Mouse (Mus musculus) stomach, embryonic 16.5 days (tissue): ENCODE results near the gene Adgre5. TPM values are rescaled to one million over a fixed set of nuclear protein-coding genes. Genes with fewer than 3 reads are reported as not detected.

ENCODE experiments used
- ATAC-seq: fragments of 200-750 bp; cut with Nextera tagmentation; 2 replicates; pipeline ENCODE4 v1.8.0; 2017; ENCODE audit warnings: moderate number of reproducible peaks, moderate TSS enrichment; ENCODE audit not compliant: insufficient read depth, low FRiP score
- H3K27ac ChIP-seq: fragments of 300-500 bp; sonication (generic); 2 replicates; pipeline ENCODE4 v1.5.1; 2014; ENCODE audit warnings: low read length
- H3K27me3 ChIP-seq: fragments of 300-500 bp; sonication (generic); 2 replicates; pipeline ENCODE4 v1.6.1; 2014; ENCODE audit warnings: low read length, control low read depth, mixed read lengths; ENCODE audit not compliant: control insufficient read depth, insufficient read depth
- H3K36me3 ChIP-seq: fragments of 300-500 bp; sonication (generic); 2 replicates; pipeline ENCODE4 v1.6.1; 2014; ENCODE audit warnings: low read length; ENCODE audit not compliant: control insufficient read depth, insufficient read depth
- H3K4me1 ChIP-seq: fragments of 300-500 bp; sonication (generic); 2 replicates; pipeline ENCODE4 v1.6.1; 2014; ENCODE audit warnings: low read length, control low read depth, mixed read lengths; ENCODE audit not compliant: control insufficient read depth, insufficient read depth
- H3K4me2 ChIP-seq: fragments of 300-500 bp; sonication (generic); 2 replicates; pipeline ENCODE4 v1.6.1; 2014; ENCODE audit warnings: low read depth, low read length, mixed read lengths
- H3K4me3 ChIP-seq: fragments of 300-500 bp; sonication (generic); replicated peaks from 2 replicates; pipeline ENCODE4 v1.5.1; 2014; ENCODE audit warnings: mild to moderate bottlenecking, low read length
- H3K9ac ChIP-seq: fragments of 300-500 bp; sonication (generic); 2 replicates; pipeline ENCODE4 v1.6.1; 2014; ENCODE audit warnings: low read length
- H3K9me3 ChIP-seq: fragments of 300-500 bp; sonication (generic); replicated peaks from 2 replicates; pipeline ENCODE4 v1.6.1; 2016; ENCODE audit warnings: low read length, control low read depth; ENCODE audit not compliant: control insufficient read depth
- WGBS: fragments of 180-500 bp; shearing (Covaris S2); extraction: QIAGEN DNeasy Blood & Tissue Kit; methylation state at CpG from one replicate; pipeline ENCODE4 v1.1.7; 2014; 5-methylcytosine and 5-hydroxymethylcytosine counted together
- polyA plus RNA-seq: library from polyadenylated mRNA; unstranded; fragments of >200 nt; fragmentation: Nextera tagmentation; extraction: Ambion mirVana; gene quantifications from 2 replicates; pipeline ENCODE4 v1.2.1, GENCODE M21; 2015

The Adgre5 gene
- polyA plus RNA-seq, 1 experiment from 2014 or later = 40.5 TPM

- no peak overlapping the region for H3K4me2 ChIP-seq
- no peak for ATAC-seq
- WGBS = 53% methylated on average over 2 of the region's 2 CpGs
- H3K36me3 ChIP-seq = no peaks in the 10 kb centered on the region
- no peak overlapping the region for H3K4me3 ChIP-seq
- no peak overlapping the region for H3K9ac ChIP-seq
- H3K27me3 ChIP-seq = no peaks in the 10 kb centered on the region
- no peaks in the 10 kb centered on the region for H3K4me1 ChIP-seq
- H3K9me3 ChIP-seq = 0 out of 2 replicates have a peak, but pooled peaks cover 4% of the 10 kb centered on the region
- H3K27ac ChIP-seq = peak overlapping the region; percentile 14; the same call in 1 of the 2 replicates
These were observed 18.2 kb upstream of the Adgre5 start for GRCm38 (mm10) chr8:83759231-83759759.

GRCm38 (mm10) chr8:83758298-83758697 lies 17.2 kb upstream of the Adgre5 start:
- H3K4me3 ChIP-seq = no peak overlapping the region
- H3K27me3 ChIP-seq = no peaks in the 10 kb centered on the region
- ATAC-seq = no peak
- 0 out of 2 replicates have a peak, but pooled peaks cover 4% of the 10 kb centered on the region for H3K9me3 ChIP-seq
- H3K9ac ChIP-seq = no peak overlapping the region
- no peak overlapping the region for H3K27ac ChIP-seq
- no peaks in the 10 kb centered on the region for H3K36me3 ChIP-seq
- no peaks in the 10 kb centered on the region for H3K4me1 ChIP-seq
- no peak overlapping the region for H3K4me2 ChIP-seq
- 66% methylated on average over 5 of the region's 5 CpGs for WGBS

GRCm38 (mm10) chr8:83757084-83757607 lies 16.0 kb upstream of the Adgre5 start:
- Histone ChIP-seq H3K36me3 (no peaks in the 10 kb centered on the region), H3K4me1 (no peaks in the 10 kb centered on the region), H3K27me3 (no peaks in the 10 kb centered on the region), H3K9ac (no peak overlapping the region), H3K27ac (no peak overlapping the region), H3K4me3 (no peak overlapping the region), H3K9me3 (0 out of 2 replicates have a peak, but pooled peaks cover 4% of the 10 kb centered on the region), H3K4me2 (no peak overlapping the region)
- peak; percentile 38; the same call in 1 of the 2 replicates for ATAC-seq
- 53% methylated on average over 6 of the region's 6 CpGs for WGBS

- no peak overlapping the region for H3K4me3 ChIP-seq
- no peak for ATAC-seq
- no peak overlapping the region for H3K27ac ChIP-seq
- no peak overlapping the region for H3K4me2 ChIP-seq
- H3K36me3 ChIP-seq = no peaks in the 10 kb centered on the region
- WGBS = 95% methylated on average over 3 of the region's 3 CpGs
- H3K9ac ChIP-seq = no peak overlapping the region
- 0 out of 2 replicates have a peak, but pooled peaks cover 4% of the 10 kb centered on the region for H3K9me3 ChIP-seq
- H3K27me3 ChIP-seq = no peaks in the 10 kb centered on the region
- H3K4me1 ChIP-seq = no peaks in the 10 kb centered on the region
These were observed 15.1 kb upstream of the Adgre5 start for GRCm38 (mm10) chr8:83756273-83756672.

- H3K9ac ChIP-seq = no peak overlapping the region
- no peak overlapping the region for H3K27ac ChIP-seq
- no peak overlapping the region for H3K4me3 ChIP-seq
- WGBS = 38% methylated on average over 3 of the region's 3 CpGs
- ATAC-seq = no peak
- H3K27me3 ChIP-seq = no peaks in the 10 kb centered on the region
- H3K4me1 ChIP-seq = no peaks in the 10 kb centered on the region
- 0 out of 2 replicates have a peak, but pooled peaks cover 4% of the 10 kb centered on the region for H3K9me3 ChIP-seq
- no peak overlapping the region for H3K4me2 ChIP-seq
- H3K36me3 ChIP-seq = no peaks in the 10 kb centered on the region
These were observed 13.0 kb upstream of the Adgre5 start for GRCm38 (mm10) chr8:83754149-83754548.

GRCm38 (mm10) chr8:83749265-83749664 lies 8.1 kb upstream of the Adgre5 start:
- peaks cover 13% of the 10 kb centered on the region for H3K4me1 ChIP-seq
- no peak overlapping the region for H3K4me2 ChIP-seq
- no peak overlapping the region for H3K4me3 ChIP-seq
- ATAC-seq = no peak
- 58% methylated on average over 9 of the region's 9 CpGs for WGBS
- H3K9me3 ChIP-seq = no peaks in the 10 kb centered on the region
- H3K36me3 ChIP-seq = no peaks in the 10 kb centered on the region
- H3K27ac ChIP-seq = peak overlapping the region; percentile 74
- no peaks in the 10 kb centered on the region for H3K27me3 ChIP-seq
- no peak overlapping the region for H3K9ac ChIP-seq

- Histone ChIP-seq H3K4me2 (no peak overlapping the region), H3K36me3 (no peaks in the 10 kb centered on the region), H3K9me3 (no peaks in the 10 kb centered on the region), H3K4me3 (no peak overlapping the region), H3K27me3 (no peaks in the 10 kb centered on the region), H3K4me1 (peaks cover 13% of the 10 kb centered on the region), H3K9ac (0 out of 2 replicates have a peak overlapping the region, but pooled peaks have one; percentile 25), H3K27ac (peak overlapping the region; percentile 74)
- ATAC-seq = peak; percentile 57
- 23% methylated on average over 3 of the region's 3 CpGs for WGBS
These were observed 7.6 kb upstream of the Adgre5 start for GRCm38 (mm10) chr8:83748708-83749107.

GRCm38 (mm10) chr8:83747661-83748346 lies 6.7 kb upstream of the Adgre5 start:
- Histone ChIP-seq H3K27ac (peak overlapping the region; percentile 74), H3K36me3 (no peaks in the 10 kb centered on the region), H3K4me3 (peak overlapping the region; percentile 36), H3K27me3 (no peaks in the 10 kb centered on the region), H3K9me3 (no peaks in the 10 kb centered on the region), H3K4me1 (peaks cover 13% of the 10 kb centered on the region), H3K4me2 (peak overlapping the region; percentile 65), H3K9ac (peak overlapping the region; percentile 67)
- 3% methylated on average over 28 of the region's 28 CpGs for WGBS
- ATAC-seq = peak; percentile 86

GRCm38 (mm10) chr8:83744070-83744469 lies 2.9 kb upstream of the Adgre5 start:
- H3K9ac ChIP-seq = no peak overlapping the region
- no peak overlapping the region for H3K4me2 ChIP-seq
- no peaks in the 10 kb centered on the region for H3K27me3 ChIP-seq
- H3K36me3 ChIP-seq = no peaks in the 10 kb centered on the region
- H3K4me3 ChIP-seq = no peak overlapping the region
- H3K27ac ChIP-seq = no peak overlapping the region
- peaks cover 33% of the 10 kb centered on the region for H3K4me1 ChIP-seq
- 86% methylated on average over 4 of the region's 4 CpGs for WGBS
- ATAC-seq = no peak
- no peaks in the 10 kb centered on the region for H3K9me3 ChIP-seq
